Mouse (Mus musculus) megakaryocyte, embryonic 14.5 days (primary cell): ENCODE measurements around the gene Cntnap1. TPM values are rescaled to one million over a fixed set of nuclear protein-coding genes. Genes with fewer than 3 reads are reported as not detected.

ENCODE experiments used
- H3K27me3 ChIP-seq: replicated peaks from 2 replicates; pipeline ENCODE3; 2012; ENCODE audit warnings: inconsistent platforms
- H3K36me3 ChIP-seq: replicated peaks from 2 replicates; pipeline ENCODE3; 2012; ENCODE audit warnings: low read length, inconsistent platforms, mixed read lengths
- H3K4me1 ChIP-seq: 2 replicates; pipeline ENCODE4 v1.6.1; 2012; ENCODE audit warnings: inconsistent platforms
- H3K4me3 ChIP-seq: replicated peaks from 2 replicates; pipeline ENCODE3; 2012; ENCODE audit warnings: moderate library complexity, mild to moderate bottlenecking, inconsistent platforms
- H3K9me3 ChIP-seq: 2 replicates; pipeline ENCODE4 v1.6.1; 2012; ENCODE audit warnings: inconsistent platforms
- FLI1 ChIP-seq: IDR thresholded peaks from 2 replicates; pipeline ENCODE4 v1.6.1; 2012; ENCODE audit warnings: low read length, inconsistent platforms, mixed read lengths
- GATA1 ChIP-seq: IDR thresholded peaks from 3 replicates; pipeline ENCODE4 v1.6.1; 2012; ENCODE audit warnings: mixed read lengths, low read length, inconsistent platforms, borderline replicate concordance
- polyA plus RNA-seq: library from polyadenylated mRNA; stranded (reverse); fragments of >175 nt; gene quantifications from 2 replicates; pipeline ENCODE4 v1.2.3, GENCODE M21; 2012; ENCODE audit warnings: low replicate concordance; ENCODE audit not compliant: insufficient read depth

The Cntnap1 gene
- polyA plus RNA-seq, 1 experiment: 0.72 TPM

DNA sequence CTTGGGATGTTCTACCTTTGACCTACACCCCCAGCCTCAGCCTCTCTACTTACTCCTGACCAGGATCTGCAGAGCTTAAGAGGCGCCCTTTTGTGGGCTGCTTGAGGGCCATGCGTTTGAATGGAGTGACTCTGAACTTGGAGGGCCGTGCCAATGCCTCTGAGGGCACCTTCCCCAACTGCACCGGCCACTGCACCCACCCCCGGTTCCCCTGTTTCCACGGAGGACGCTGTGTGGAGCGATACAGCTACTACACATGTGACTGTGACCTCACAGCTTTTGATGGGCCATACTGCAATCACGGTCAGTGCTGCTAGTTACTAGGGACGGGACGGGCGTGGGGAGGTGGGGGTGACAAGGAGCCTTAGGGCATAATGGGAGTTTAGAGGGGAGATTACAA lies 14.7 kb downstream of the Cntnap1 start:
- H3K9me3 ChIP-seq: 0 out of 2 replicates have a peak, but pooled peaks cover 4% of the 10 kb centered on the region
- H3K27me3 ChIP-seq: peaks cover 54% of the 10 kb centered on the region
- TF ChIP-seq FLI1 (no peak), GATA1 (no peak)
- no peak overlapping the region for H3K4me3 ChIP-seq
- peaks cover 96% of the 10 kb centered on the region for H3K4me1 ChIP-seq
- H3K36me3 ChIP-seq: peaks cover 51% of the 10 kb centered on the region

DNA sequence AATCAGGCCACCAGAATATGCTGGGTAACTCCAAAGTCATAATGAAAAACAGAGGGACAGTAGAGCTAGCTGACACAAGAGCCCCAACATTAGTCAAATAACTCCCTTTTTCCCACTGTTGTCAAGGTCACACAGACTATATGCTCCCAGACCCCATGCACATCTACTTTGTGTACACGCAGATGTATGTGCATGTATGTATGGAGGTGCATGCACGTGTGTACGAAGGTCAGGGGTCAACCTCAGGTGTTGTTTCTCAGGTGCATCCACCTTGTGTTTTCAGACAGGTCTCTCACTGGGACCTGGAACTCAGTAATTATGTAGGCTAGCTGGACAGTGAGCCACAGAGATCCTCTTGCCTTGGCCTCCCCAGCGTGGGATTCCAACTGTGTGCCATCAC lies 15.1 kb downstream of the Cntnap1 start:
- TF ChIP-seq GATA1: no peak
- no peak for TF ChIP-seq FLI1
- peaks cover 52% of the 10 kb centered on the region for H3K27me3 ChIP-seq
- no peak overlapping the region for H3K4me3 ChIP-seq
- H3K36me3 ChIP-seq: peaks cover 51% of the 10 kb centered on the region
- peaks cover 96% of the 10 kb centered on the region for H3K4me1 ChIP-seq
- 0 out of 2 replicates have a peak, but pooled peaks cover 4% of the 10 kb centered on the region for H3K9me3 ChIP-seq

DNA sequence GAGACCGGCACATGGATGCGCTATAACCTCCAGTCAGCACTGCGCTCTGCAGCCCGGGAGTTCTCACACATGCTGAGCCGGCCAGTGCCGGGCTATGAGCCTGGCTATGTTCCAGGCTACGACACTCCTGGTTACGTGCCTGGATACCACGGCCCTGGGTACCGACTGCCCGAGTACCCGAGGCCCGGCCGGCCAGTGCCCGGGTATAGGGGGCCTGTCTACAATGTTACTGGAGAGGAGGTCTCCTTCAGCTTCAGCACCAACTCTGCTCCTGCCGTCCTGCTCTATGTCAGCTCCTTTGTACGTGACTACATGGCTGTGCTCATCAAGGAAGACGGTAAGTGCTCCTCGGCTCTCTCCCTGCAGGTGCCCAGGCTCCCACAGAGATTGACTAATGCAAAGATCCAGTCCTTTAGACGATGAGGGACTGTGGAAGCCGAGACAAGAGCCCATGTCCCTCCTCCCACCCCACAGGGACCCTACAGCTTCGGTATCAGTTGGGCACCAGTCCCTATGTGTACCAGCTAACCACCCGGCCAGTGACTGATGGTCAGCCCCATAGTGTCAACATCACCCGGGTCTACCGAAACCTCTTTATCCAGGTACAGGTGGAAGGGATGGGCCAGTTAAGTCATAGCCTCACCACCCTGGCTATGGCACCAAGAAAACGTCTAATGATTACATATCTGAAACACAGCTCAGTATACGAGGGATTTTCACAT lies 16.4 kb downstream of the Cntnap1 start:
- Histone ChIP-seq H3K36me3 (peaks cover 62% of the 10 kb centered on the region), H3K4me3 (no peak overlapping the region), H3K9me3 (0 out of 2 replicates have a peak, but pooled peaks cover 4% of the 10 kb centered on the region), H3K27me3 (peaks cover 44% of the 10 kb centered on the region), H3K4me1 (peaks cover 96% of the 10 kb centered on the region)
- TF ChIP-seq GATA1 (no peak), FLI1 (no peak)

DNA sequence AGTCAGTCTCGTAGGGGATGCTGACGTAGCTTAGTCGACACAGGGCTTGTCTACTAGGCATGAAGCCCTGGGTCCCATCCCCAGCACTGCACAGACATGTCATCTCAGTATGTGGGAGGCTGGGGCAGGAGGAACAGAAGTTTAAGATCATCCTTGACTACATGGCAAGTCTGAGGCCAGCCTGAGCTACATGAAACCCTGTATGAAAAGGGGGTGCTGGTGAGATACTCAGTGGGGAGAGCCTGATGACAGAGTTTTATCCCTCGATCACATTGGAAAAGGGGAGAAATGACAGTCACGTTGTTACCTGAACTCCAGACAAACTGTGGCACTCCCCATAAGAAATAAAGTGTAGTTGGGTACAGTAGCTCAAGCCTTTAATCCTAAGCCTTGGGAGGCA lies 17.2 kb downstream of the Cntnap1 start:
- H3K36me3 ChIP-seq: peaks cover 68% of the 10 kb centered on the region
- peaks cover 36% of the 10 kb centered on the region for H3K27me3 ChIP-seq
- H3K4me3 ChIP-seq: no peak overlapping the region
- H3K9me3 ChIP-seq: 0 out of 2 replicates have a peak, but pooled peaks cover 4% of the 10 kb centered on the region
- peaks cover 98% of the 10 kb centered on the region for H3K4me1 ChIP-seq
- no peak for TF ChIP-seq FLI1
- TF ChIP-seq GATA1: no peak

DNA sequence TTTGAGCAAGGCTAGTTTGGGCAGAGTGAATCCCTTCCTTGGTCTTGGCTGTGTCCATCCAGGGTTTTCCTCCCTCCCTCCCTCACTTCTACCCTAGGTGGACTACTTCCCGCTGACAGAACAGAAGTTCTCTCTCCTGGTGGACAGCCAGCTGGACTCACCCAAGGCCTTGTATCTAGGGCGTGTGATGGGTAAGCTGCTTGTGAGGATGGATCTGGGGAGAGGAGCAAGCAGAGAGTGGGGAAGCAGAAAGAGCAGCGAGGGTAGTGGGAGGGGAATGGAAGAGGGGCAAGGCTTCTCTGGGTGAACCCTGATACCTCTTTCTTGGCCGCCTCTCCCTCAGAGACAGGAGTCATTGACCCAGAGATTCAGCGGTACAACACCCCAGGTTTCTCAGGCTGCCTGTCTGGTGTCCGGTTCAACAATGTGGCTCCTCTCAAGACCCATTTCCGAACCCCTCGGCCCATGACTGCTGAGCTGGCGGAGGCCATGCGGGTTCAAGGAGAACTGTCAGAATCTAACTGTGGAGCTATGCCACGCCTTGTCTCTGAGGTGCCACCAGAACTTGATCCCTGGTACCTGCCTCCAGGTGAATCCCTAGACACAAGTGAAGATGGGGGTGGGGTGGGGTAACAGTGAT lies 18.0 kb downstream of the Cntnap1 start:
- H3K36me3 ChIP-seq: peaks cover 70% of the 10 kb centered on the region
- H3K9me3 ChIP-seq: 0 out of 2 replicates have a peak, but pooled peaks cover 4% of the 10 kb centered on the region
- no peak overlapping the region for H3K4me3 ChIP-seq
- TF ChIP-seq FLI1 (no peak), GATA1 (no peak)
- H3K4me1 ChIP-seq: peaks cover 97% of the 10 kb centered on the region
- peaks cover 30% of the 10 kb centered on the region for H3K27me3 ChIP-seq

DNA sequence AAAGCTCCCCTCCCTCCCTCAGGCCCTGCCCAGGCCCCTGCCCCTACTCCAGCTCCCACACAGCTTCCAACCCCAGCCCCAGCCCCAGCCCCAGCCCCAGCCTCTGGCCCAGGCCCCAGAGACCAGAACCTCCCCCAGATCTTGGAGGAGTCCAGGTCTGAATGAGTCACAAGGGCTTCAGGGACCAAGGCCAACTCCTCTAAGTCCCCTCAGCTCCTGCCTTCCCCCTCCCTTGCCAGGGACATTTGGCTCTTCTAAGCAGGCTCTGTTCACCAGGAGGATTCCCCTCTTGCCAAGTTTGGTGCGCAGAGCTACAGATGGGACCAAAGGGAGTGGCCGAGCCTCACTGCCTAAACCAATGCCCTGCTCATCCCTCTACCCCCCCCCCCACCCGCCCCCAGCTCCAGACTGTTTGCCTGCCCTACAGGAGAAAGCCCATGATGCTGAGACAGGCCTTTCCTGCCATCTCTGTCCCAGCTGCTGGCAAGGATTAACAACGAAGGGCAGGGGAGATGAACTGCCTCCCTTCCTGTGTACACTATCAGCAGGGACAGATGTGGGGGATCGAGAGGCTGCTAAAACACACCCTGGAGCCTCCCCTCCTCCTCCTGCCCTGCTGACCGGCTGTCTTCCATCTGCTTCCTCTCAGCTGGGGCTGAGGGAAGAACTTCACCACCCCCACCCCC lies 19.3 kb downstream of the Cntnap1 start:
- TF ChIP-seq GATA1 (peak; percentile 83; the same call in 2 of the 3 replicates), FLI1 (no peak)
- peaks cover 17% of the 10 kb centered on the region for H3K27me3 ChIP-seq
- peaks cover 95% of the 10 kb centered on the region for H3K4me1 ChIP-seq
- 0 out of 2 replicates have a peak, but pooled peaks cover 4% of the 10 kb centered on the region for H3K9me3 ChIP-seq
- H3K36me3 ChIP-seq: peaks cover 81% of the 10 kb centered on the region
- H3K4me3 ChIP-seq: peak overlapping the region; percentile 83

- Histone ChIP-seq H3K4me3 (peak overlapping the region; percentile 83), H3K4me1 (peaks cover 95% of the 10 kb centered on the region), H3K27me3 (peaks cover 11% of the 10 kb centered on the region), H3K36me3 (peaks cover 84% of the 10 kb centered on the region), H3K9me3 (0 out of 2 replicates have a peak, but pooled peaks cover 4% of the 10 kb centered on the region)
- TF ChIP-seq FLI1: no peak
- no peak for TF ChIP-seq GATA1
Observed at GRCm38 (mm10) chr11:101190181-101190912, 20.0 kb downstream of the Cntnap1 start.

DNA sequence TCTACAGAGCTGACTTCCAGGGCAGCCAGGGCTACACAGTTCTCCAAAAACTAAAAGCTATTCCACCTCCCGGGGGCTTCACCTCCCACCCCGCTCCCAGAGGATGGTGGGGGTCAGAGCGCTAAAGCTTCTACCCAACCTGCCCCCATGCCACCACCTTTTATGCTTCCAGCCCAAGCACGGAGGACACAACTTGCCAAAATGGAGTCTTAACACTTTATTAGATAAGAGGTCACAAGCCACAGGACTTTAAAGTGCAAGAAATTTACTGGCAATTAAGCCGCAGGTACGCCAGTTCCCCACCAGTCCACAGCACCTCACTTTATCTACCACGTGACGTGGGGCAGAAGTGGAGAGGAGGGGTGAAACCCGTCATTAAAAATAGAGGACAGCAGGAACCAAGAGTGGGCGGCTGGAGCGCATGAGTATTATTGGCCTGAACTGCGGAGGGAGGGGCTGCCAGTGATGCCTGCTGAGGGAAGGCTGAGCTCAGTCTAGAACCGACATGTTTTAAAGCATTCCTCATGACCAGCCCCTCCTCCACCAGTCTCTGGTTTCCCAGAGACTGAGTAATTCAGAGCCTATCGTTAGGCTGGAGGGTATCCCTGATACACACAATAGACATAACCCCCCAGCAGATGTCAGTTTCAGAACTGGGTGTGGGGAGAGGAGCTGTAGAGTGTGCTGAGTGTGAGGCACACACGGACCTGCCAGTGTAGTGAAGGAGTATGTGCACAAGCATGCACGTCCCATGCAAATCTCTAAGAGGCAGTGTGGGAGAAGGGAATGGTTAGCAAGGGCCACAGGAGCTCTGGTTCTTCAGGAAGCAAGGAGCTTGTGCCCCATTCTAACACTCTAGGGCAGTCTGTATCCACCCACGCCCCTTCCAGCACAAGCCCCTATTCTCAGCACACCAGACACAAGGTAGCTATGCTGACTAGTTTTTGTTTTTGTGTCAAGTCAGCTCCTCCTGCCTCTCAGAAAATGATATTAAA lies 20.9 kb downstream of the Cntnap1 start:
- peaks cover 85% of the 10 kb centered on the region for H3K36me3 ChIP-seq
- H3K27me3 ChIP-seq: peaks cover 11% of the 10 kb centered on the region
- TF ChIP-seq GATA1: no peak
- no peak for TF ChIP-seq FLI1

More for the DNA sequence above, 20.9 kb downstream of the Cntnap1 start:
- Histone ChIP-seq H3K9me3 (0 out of 2 replicates have a peak, but pooled peaks cover 4% of the 10 kb centered on the region), H3K4me3 (peak overlapping the region; percentile 44), H3K4me1 (peaks cover 91% of the 10 kb centered on the region)
